Mouse (Mus musculus): ENCODE results near the gene Rela.

Gene Rela

GRCm38 (mm10) chr19:5687738-5688137 is 50.5 kb downstream of the Rela start:
- TF ChIP-seq NANOG (IDR thresholded peaks at IDR 0.05; ENCODE audit: borderline replicate concordance, low read length) (no peak), CTCF (conservative IDR thresholded peaks at IDR 0.05; ENCODE audit: low read length) (no peak), POU5F1 (IDR thresholded peaks at IDR 0.05; ENCODE audit: borderline replicate concordance, low read length) (no peak)
- Histone ChIP-seq H3K4me3 (replicated peaks; ENCODE audit: low read length) (peak overlapping the region; percentile 96), H3K9me3 (ENCODE audit: low read length) (no peaks in the 10 kb centered on the region), H3K4me1 (replicated peaks; ENCODE audit: low read depth, low read length) (peaks cover 70% of the 10 kb centered on the region), H3K27me3 (ENCODE audit: insufficient read depth, low read length) (no peaks in the 10 kb centered on the region), H3K36me3 (ENCODE audit: insufficient read depth, low read length) (peaks cover 68% of the 10 kb centered on the region)

- Histone ChIP-seq H3K27me3 (ENCODE audit: insufficient read depth, low read length) (no peaks in the 10 kb centered on the region), H3K4me3 (replicated peaks; ENCODE audit: low read length) (peak within 1 kb of the TSS; percentile 96), H3K9me3 (ENCODE audit: low read length) (no peaks in the 10 kb centered on the region), H3K4me1 (replicated peaks; ENCODE audit: low read depth, low read length) (peaks cover 77% of the 10 kb centered on the region), H3K36me3 (ENCODE audit: insufficient read depth, low read length) (peaks cover 68% of the 10 kb centered on the region)
- TF ChIP-seq CTCF (conservative IDR thresholded peaks at IDR 0.05; ENCODE audit: low read length), result no peak
- TF ChIP-seq POU5F1 (IDR thresholded peaks at IDR 0.05; ENCODE audit: borderline replicate concordance, low read length), result no peak
- no peak for TF ChIP-seq NANOG (IDR thresholded peaks at IDR 0.05; ENCODE audit: borderline replicate concordance, low read length)
Measured at GRCm38 (mm10) chr19:5688200-5689087, 51.2 kb downstream of the Rela start, which contains the start of the genes Map3k11 and Pcnx3. Map3k11 (plus strand) TSS chr19:5688742. Pcnx3 (minus strand) TSS chr19:5688908.

GRCm38 (mm10) chr19:5689088-5689428 is 51.8 kb downstream of the Rela start:
- Histone ChIP-seq H3K36me3 (ENCODE audit: insufficient read depth, low read length) (peaks cover 68% of the 10 kb centered on the region), H3K9me3 (ENCODE audit: low read length) (no peaks in the 10 kb centered on the region), H3K4me3 (replicated peaks; ENCODE audit: low read length) (peak overlapping the region; percentile 96), H3K27me3 (ENCODE audit: insufficient read depth, low read length) (no peaks in the 10 kb centered on the region), H3K4me1 (replicated peaks; ENCODE audit: low read depth, low read length) (peaks cover 79% of the 10 kb centered on the region)
- TF ChIP-seq CTCF (conservative IDR thresholded peaks at IDR 0.05; ENCODE audit: low read length) (no peak), POU5F1 (IDR thresholded peaks at IDR 0.05; ENCODE audit: borderline replicate concordance, low read length) (no peak)

- no peaks in the 10 kb centered on the region for H3K9me3 ChIP-seq (ENCODE audit: low read length)
Measured at GRCm38 (mm10) chr19:5689565-5690342, 52.5 kb downstream of the Rela start.

GRCm38 (mm10) chr19:5690343-5690735 is 53.1 kb downstream of the Rela start:
- Histone ChIP-seq H3K27me3 (ENCODE audit: insufficient read depth, low read length) (peaks cover 11% of the 10 kb centered on the region), H3K4me1 (replicated peaks; ENCODE audit: low read depth, low read length) (peaks cover 72% of the 10 kb centered on the region), H3K4me3 (replicated peaks; ENCODE audit: low read length) (peak overlapping the region; percentile 96), H3K9me3 (ENCODE audit: low read length) (no peaks in the 10 kb centered on the region), H3K36me3 (ENCODE audit: insufficient read depth, low read length) (peaks cover 66% of the 10 kb centered on the region)
- no peak for TF ChIP-seq CTCF (conservative IDR thresholded peaks at IDR 0.05; ENCODE audit: low read length)
- no peak for TF ChIP-seq POU5F1 (IDR thresholded peaks at IDR 0.05; ENCODE audit: borderline replicate concordance, low read length)
- no peak for TF ChIP-seq NANOG (IDR thresholded peaks at IDR 0.05; ENCODE audit: borderline replicate concordance, low read length)

More at GRCm38 (mm10) chr19:5689565-5690342, 52.5 kb downstream of the Rela start:
- H3K4me1 ChIP-seq (replicated peaks; ENCODE audit: low read depth, low read length), result peaks cover 73% of the 10 kb centered on the region
- H3K36me3 ChIP-seq (ENCODE audit: insufficient read depth, low read length), result peaks cover 66% of the 10 kb centered on the region
- H3K4me3 ChIP-seq (replicated peaks; ENCODE audit: low read length), result peak overlapping the region; percentile 96
- peaks cover 5% of the 10 kb centered on the region for H3K27me3 ChIP-seq (ENCODE audit: insufficient read depth, low read length)
- TF ChIP-seq CTCF (conservative IDR thresholded peaks at IDR 0.05; ENCODE audit: low read length) (no peak), NANOG (IDR thresholded peaks at IDR 0.05; ENCODE audit: borderline replicate concordance, low read length) (no peak), POU5F1 (IDR thresholded peaks at IDR 0.05; ENCODE audit: borderline replicate concordance, low read length) (no peak)

GRCm38 (mm10) chr19:5691601-5692000 is 54.3 kb downstream of the Rela start:
- no peak for TF ChIP-seq NANOG (IDR thresholded peaks at IDR 0.05; ENCODE audit: borderline replicate concordance, low read length)
- TF ChIP-seq POU5F1 (IDR thresholded peaks at IDR 0.05; ENCODE audit: borderline replicate concordance, low read length), result no peak
- no peak for TF ChIP-seq CTCF (conservative IDR thresholded peaks at IDR 0.05; ENCODE audit: low read length)
- H3K9me3 ChIP-seq (ENCODE audit: low read length), result no peaks in the 10 kb centered on the region

GRCm38 (mm10) chr19:5692086-5692912 is 55.0 kb downstream of the Rela start:
- no peaks in the 10 kb centered on the region for H3K9me3 ChIP-seq (ENCODE audit: low read length)

More at GRCm38 (mm10) chr19:5691601-5692000, 54.3 kb downstream of the Rela start:
- Histone ChIP-seq H3K36me3 (ENCODE audit: insufficient read depth, low read length) (peaks cover 55% of the 10 kb centered on the region), H3K4me1 (replicated peaks; ENCODE audit: low read depth, low read length) (peaks cover 70% of the 10 kb centered on the region), H3K27me3 (ENCODE audit: insufficient read depth, low read length) (peaks cover 16% of the 10 kb centered on the region), H3K4me3 (replicated peaks; ENCODE audit: low read length) (no peak overlapping the region)

More at GRCm38 (mm10) chr19:5692086-5692912, 55.0 kb downstream of the Rela start:
- TF ChIP-seq CTCF (conservative IDR thresholded peaks at IDR 0.05; ENCODE audit: low read length) (no peak), POU5F1 (IDR thresholded peaks at IDR 0.05; ENCODE audit: borderline replicate concordance, low read length) (no peak), NANOG (IDR thresholded peaks at IDR 0.05; ENCODE audit: borderline replicate concordance, low read length) (no peak)
- H3K27me3 ChIP-seq (ENCODE audit: insufficient read depth, low read length), result peaks cover 16% of the 10 kb centered on the region
- H3K4me1 ChIP-seq (replicated peaks; ENCODE audit: low read depth, low read length), result peaks cover 69% of the 10 kb centered on the region
- no peak overlapping the region for H3K4me3 ChIP-seq (replicated peaks; ENCODE audit: low read length)
- peaks cover 52% of the 10 kb centered on the region for H3K36me3 ChIP-seq (ENCODE audit: insufficient read depth, low read length)

Measured in E14TG2a.4 (cell line).